Mouse (Mus musculus): Measurements from ENCODE around the gene Krt27.

Krt27 gene

GRCm38 (mm10) chr11:99329655-99330054, 21.2 kb downstream of the Krt27 start:
- in situ Hi-C loops (cut with MboI, MseI) = no loop called here

DNA sequence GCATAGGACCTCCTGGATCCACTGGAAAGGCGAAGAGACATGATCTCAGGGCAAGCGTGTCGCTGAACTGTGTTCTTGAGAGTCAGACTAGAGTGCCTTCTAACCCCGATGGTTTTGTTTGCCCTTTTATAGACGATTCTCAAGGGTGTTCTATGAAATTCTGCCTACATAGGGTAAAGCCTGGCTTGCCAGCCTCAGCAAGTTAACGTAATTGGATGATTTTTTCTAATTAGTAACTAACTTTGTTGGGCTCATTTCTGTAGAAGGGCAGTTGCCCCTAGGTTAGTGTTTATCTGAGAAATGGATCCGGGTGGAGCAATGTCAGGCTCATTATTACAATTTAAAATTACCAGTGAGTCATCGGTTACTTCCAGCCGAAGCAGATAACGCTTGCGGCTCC, 28.1 kb downstream of the Krt27 start, which contains the start of gene Krt25:
Krt25 (minus strand) TSS at position 101 of the 400 bp plus-strand sequence.
- in situ Hi-C loops (cut with MboI, MseI) = no loop called here

DNA sequence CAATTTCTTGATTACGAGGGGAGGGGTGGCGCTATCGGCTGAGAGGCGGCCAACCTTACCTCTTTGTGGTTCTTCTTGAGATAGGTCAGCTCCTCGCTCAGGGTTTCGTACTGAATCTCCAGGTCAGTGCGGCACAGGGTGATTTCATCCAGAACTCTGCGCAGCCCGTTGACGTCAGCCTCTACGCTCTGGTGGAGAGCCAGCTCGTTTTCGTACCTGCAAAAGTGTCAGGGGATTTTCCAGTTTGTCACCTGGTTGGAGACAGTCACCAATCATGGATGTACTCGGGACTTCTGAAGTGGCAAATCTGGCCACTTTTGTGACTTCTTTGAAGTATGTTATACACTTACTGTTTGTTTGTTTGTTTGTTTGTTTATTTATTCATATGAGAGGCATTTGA, 29.8 kb downstream of the Krt27 start:
- in situ Hi-C loops (cut with MboI, MseI) = no loop called here

DNA sequence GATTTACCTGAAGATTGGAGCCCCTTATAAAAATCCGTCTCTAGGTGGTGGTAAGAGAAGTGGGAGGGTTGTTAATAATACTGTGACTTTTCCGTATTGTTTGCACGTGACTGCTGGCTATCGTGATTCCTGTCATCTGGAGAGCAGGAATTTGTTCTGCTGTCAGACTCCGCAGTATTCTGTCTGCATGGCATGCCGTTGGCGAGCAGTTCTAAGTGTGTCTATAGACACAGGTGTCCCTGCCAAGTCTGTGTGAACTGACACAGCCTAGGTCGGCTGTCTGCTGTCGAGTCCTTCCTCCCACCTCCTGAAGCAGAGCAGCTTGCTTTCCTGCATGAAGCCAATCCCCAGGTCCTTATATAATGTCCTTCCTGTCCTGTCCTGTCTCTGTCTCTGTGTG, 31.8 kb downstream of the Krt27 start:
- in situ Hi-C loops (cut with MboI, MseI) = no loop called here

DNA sequence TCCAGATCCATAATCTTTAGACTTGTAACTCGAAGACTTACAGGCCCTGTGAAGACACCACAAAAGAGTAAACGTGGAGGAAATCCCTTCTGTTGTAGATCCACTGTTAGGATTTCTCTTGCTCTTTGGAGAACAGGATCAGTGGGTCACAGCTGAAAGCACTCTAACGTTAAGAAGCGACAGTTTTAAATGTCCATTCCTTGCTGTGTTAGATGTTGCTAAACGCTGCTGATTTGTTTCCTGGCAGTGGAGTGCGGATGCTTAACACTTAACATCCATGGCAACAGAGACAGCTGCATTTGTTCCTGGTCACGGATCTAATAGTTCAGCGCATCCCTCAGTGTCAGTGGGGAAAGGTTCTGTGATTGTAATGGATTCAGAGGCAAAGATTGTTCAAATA, 34.4 kb downstream of the Krt27 start:
- in situ Hi-C loops (cut with MboI, MseI) = no loop called here

GRCm38 (mm10) chr11:99314594-99314993, 36.3 kb downstream of the Krt27 start:
- in situ Hi-C loops (cut with MboI, MseI) = no loop called here

DNA sequence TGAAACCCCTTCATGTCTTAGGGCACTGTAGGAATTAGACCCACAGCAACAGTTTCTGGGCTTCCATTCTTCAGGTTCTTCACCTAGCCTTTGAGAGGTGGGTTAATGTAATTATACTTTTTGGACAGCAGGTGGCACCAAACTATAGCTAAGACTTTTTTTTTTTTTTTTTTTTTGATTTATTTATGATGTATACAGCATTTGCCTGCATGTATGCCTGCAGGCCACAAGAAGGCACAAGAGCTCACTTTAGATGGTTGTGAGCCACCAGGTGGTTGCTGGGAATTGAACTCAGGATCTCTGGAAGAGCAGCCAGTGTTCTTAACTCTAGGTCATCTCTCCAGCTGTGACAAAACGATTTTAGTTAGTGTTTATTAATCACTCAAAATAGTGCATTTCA, 40.0 kb downstream of the Krt27 start:
- in situ Hi-C loops (cut with MboI, MseI) = no loop called here

- in situ Hi-C loops (cut with MboI, MseI) = no loop called here
Measured at GRCm38 (mm10) chr11:99307579-99307978, 43.3 kb downstream of the Krt27 start.
